Mouse (Mus musculus) cerebellum, adult 2 months (tissue): ENCODE results near the gene Nsd1.
A peak's percentile ranks its signal among the peaks of the same experiment; 100 is the strongest.

ENCODE experiments used
- CTCF ChIP-seq: fragments of 200-500 bp; IDR thresholded peaks from 2 replicates; pipeline ENCODE4 v1.5.1; 2011; ENCODE audit warnings: low read depth, mild to moderate bottlenecking, control low read depth, low read length, moderate library complexity, borderline replicate concordance; ENCODE audit not compliant: insufficient read depth
- POLR2A ChIP-seq: fragments of 200-500 bp; IDR thresholded peaks from 2 replicates; pipeline ENCODE4 v1.6.1; 2011; ENCODE audit warnings: low read length, control low read depth, borderline replicate concordance; ENCODE audit not compliant: insufficient read depth

- TF ChIP-seq CTCF: peak; percentile 88
- TF ChIP-seq POLR2A: no peak
Observed at GRCm38 (mm10) chr13:55327633-55328032, 118.1 kb downstream of the Nsd1 start.
